Mouse (Mus musculus): ENCODE results near the gene Mamdc2.
"Not testable (repeated sequence)": the region's sequence is repeated elsewhere in the genome, so short reads cannot be mapped to it uniquely, and the experiment has no call there.

Gene Mamdc2

GRCm38 (mm10) chr19:23447988-23448497, at the start of gene Mamdc2:
Gene Mamdc2 (minus strand): TSS chr19:23448442.
- DNase-seq (ENCODE audit: low read depth): no peak

- no peak for DNase-seq (ENCODE audit: low read depth)
Measured at GRCm38 (mm10) chr19:23498011-23498410, 49.8 kb upstream of the Mamdc2 start.

- DNase-seq (ENCODE audit: low read depth): no peak
Measured at GRCm38 (mm10) chr19:23497171-23497917, 49.1 kb upstream of the Mamdc2 start.

- no peak for DNase-seq (ENCODE audit: low read depth)
Measured at GRCm38 (mm10) chr19:23496536-23496935, 48.3 kb upstream of the Mamdc2 start.

- DNase-seq (ENCODE audit: low read depth): no peak
Measured at GRCm38 (mm10) chr19:23492663-23493062, 44.4 kb upstream of the Mamdc2 start.

GRCm38 (mm10) chr19:23490703-23491102, 42.5 kb upstream of the Mamdc2 start:
- not testable (repeated sequence) for DNase-seq (ENCODE audit: low read depth)

GRCm38 (mm10) chr19:23489780-23490179, 41.5 kb upstream of the Mamdc2 start:
- DNase-seq (ENCODE audit: low read depth): peak; percentile 41

GRCm38 (mm10) chr19:23487421-23487820, 39.2 kb upstream of the Mamdc2 start:
- no peak for DNase-seq (ENCODE audit: low read depth)

- no peak for DNase-seq (ENCODE audit: low read depth)
Measured at GRCm38 (mm10) chr19:23486631-23487270, 38.5 kb upstream of the Mamdc2 start.

- no peak for DNase-seq (ENCODE audit: low read depth)
Measured at GRCm38 (mm10) chr19:23485940-23486600, 37.8 kb upstream of the Mamdc2 start.

- DNase-seq (ENCODE audit: low read depth): not testable (repeated sequence)
Measured at GRCm38 (mm10) chr19:23482571-23482970, 34.3 kb upstream of the Mamdc2 start.

GRCm38 (mm10) chr19:23479597-23479967, 31.3 kb upstream of the Mamdc2 start:
- no peak for DNase-seq (ENCODE audit: low read depth)

- DNase-seq (ENCODE audit: low read depth): no peak
Measured at GRCm38 (mm10) chr19:23478895-23479596, 30.8 kb upstream of the Mamdc2 start.

- no peak for DNase-seq (ENCODE audit: low read depth)
Measured at GRCm38 (mm10) chr19:23477826-23478225, 29.6 kb upstream of the Mamdc2 start.

- DNase-seq (ENCODE audit: low read depth): no peak
Measured at GRCm38 (mm10) chr19:23467866-23468265, 19.6 kb upstream of the Mamdc2 start.

GRCm38 (mm10) chr19:23467011-23467410, 18.8 kb upstream of the Mamdc2 start:
- DNase-seq (ENCODE audit: low read depth): no peak

- no peak for DNase-seq (ENCODE audit: low read depth)
Measured at GRCm38 (mm10) chr19:23457492-23457891, 9.2 kb upstream of the Mamdc2 start.

GRCm38 (mm10) chr19:23451361-23451760, 3.1 kb upstream of the Mamdc2 start:
- no peak for DNase-seq (ENCODE audit: low read depth)

- no peak for DNase-seq (ENCODE audit: low read depth)
Measured at GRCm38 (mm10) chr19:23447221-23447987, 838 bp downstream of the Mamdc2 start.

GRCm38 (mm10) chr19:23444910-23445845, 3.1 kb downstream of the Mamdc2 start:
- DNase-seq (ENCODE audit: low read depth): no peak
